Mouse (Mus musculus) kidney, postnatal 0 days (tissue): ENCODE measurements at regions not wholly inside any gene's neighbourhood (a gene's known extent, or its start where the extent isn't known, plus 50 kb on each side); places are given as distances from the start of the nearest gene placed in this dataset.

Experiments used
- ATAC-seq: fragments of 200-750 bp; cut with Nextera tagmentation; replicated peaks from 2 replicates; pipeline ENCODE4 v1.8.0; 2017; ENCODE audit warnings: low read depth, moderate number of reproducible peaks, moderate TSS enrichment, moderate library complexity; ENCODE audit not compliant: low FRiP score
- DNase-seq: peaks from one replicate; pipeline ENCODE4 v3.0.0-alpha.2; 2016; ENCODE audit warnings: low spot score
- H3K27ac ChIP-seq: fragments of 300-500 bp; sonication (generic); 2 replicates; pipeline ENCODE4 v1.5.1; 2014; ENCODE audit warnings: mild to moderate bottlenecking
- H3K27me3 ChIP-seq: fragments of 300-500 bp; sonication (generic); 2 replicates; pipeline ENCODE4 v1.6.1; 2014; ENCODE audit warnings: low read length, mixed read lengths; ENCODE audit not compliant: insufficient read depth
- H3K36me3 ChIP-seq: fragments of 300-500 bp; sonication (generic); 2 replicates; pipeline ENCODE4 v1.6.1; 2014; ENCODE audit warnings: low read length, mixed read lengths; ENCODE audit not compliant: insufficient read depth
- H3K4me1 ChIP-seq: fragments of 300-500 bp; sonication (generic); replicated peaks from 2 replicates; pipeline ENCODE4 v1.6.1; 2014; ENCODE audit warnings: antibody characterized with exemption, low read length, mixed read lengths; ENCODE audit not compliant: insufficient read depth
- H3K4me2 ChIP-seq: fragments of 300-500 bp; sonication (generic); 2 replicates; pipeline ENCODE4 v1.6.1; 2014; ENCODE audit warnings: mild to moderate bottlenecking, low read length, moderate library complexity, mixed read lengths
- H3K4me3 ChIP-seq: fragments of 300-500 bp; sonication (generic); replicated peaks from 2 replicates; pipeline ENCODE4 v1.5.1; 2014; ENCODE audit warnings: low read depth, low read length
- H3K9ac ChIP-seq: fragments of 300-500 bp; sonication (generic); 2 replicates; pipeline ENCODE4 v1.6.1; 2014; ENCODE audit warnings: low read depth, low read length
- H3K9me3 ChIP-seq: fragments of 300-500 bp; sonication (generic); replicated peaks from 2 replicates; pipeline ENCODE4 v1.6.1; 2016; ENCODE audit warnings: low read length, inconsistent platforms, mixed read lengths
- CTCF ChIP-seq: IDR thresholded peaks from 2 replicates; pipeline ENCODE4 v1.5.1; 2016; ENCODE audit warnings: antibody characterized with exemption, low read depth, mild to moderate bottlenecking, moderate library complexity
- WGBS: fragments of 180-500 bp; shearing (Covaris S2); extraction: QIAGEN DNeasy Blood & Tissue Kit; methylation state at CpG from one replicate; pipeline ENCODE4 v1.1.7; 2014; 5-methylcytosine and 5-hydroxymethylcytosine counted together

DNA sequence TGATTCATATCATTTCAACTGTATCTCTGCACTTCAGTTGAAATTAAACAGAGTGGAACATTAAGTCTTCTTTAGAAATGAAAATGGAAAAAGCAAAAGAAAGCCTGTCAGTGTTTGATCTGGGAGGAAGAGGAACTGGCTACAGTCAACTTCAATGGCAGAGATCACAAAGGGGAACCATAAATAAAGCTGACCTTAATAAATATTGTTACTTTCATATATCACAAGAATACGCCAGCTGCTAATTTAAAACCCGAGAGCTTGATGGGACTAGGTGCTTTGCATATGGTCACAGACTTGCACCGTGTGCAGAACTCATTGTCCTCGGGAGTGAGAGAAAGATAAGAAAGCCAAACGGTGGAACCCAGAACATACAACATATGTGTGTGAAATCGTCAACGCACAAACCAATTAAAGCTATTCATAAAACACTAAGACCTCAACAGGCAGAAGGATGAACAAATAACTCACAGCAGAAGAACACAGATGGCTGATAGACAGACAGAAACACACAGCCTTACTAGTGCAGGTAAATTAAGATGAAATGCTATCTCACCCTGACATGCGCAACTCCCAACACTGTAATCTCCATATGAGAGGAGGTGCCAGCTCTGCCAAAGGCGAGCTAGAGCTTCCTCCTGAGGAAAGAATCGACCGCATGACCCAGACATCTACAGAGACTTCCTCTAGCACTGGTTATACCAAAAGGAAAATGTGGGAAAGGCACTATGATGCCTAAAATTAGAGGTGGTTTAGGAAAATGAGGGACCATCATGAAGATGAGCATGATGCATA lies 189.9 kb downstream of the Hlx start:
- Histone ChIP-seq H3K4me2 (no peak overlapping the region), H3K9ac (no peak overlapping the region), H3K9me3 (no peaks in the 10 kb centered on the region), H3K4me3 (no peak overlapping the region), H3K36me3 (no peaks in the 10 kb centered on the region), H3K27me3 (no peaks in the 10 kb centered on the region), H3K4me1 (no peaks in the 10 kb centered on the region), H3K27ac (no peak overlapping the region)
- DNase-seq: no peak
- no peak for TF ChIP-seq CTCF
- 67% methylated on average over 11 of the region's 11 CpGs for WGBS
- no peak for ATAC-seq

DNA sequence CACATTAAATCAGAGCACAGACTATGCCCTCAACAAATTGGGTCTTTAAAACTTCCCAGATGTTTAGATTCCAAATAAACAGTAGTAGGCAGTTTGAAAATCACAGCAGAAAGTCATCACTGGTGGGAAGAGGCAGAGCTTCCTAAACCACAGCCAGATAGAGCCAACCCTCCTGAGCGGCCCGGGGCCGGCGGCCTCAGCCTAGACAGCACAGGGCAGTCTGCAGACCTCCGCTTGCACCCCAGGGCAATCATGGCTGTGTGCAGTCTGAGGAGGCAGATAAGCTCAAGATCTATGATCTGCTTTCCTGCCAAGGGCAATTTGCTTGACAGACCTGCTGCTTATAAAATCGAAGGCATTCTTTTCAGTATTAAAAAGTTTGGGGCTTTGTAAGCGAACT lies 192.6 kb downstream of the Hlx start:
- no peak overlapping the region for H3K9ac ChIP-seq
- no peaks in the 10 kb centered on the region; the same call in 1 of the 2 replicates for H3K27me3 ChIP-seq
- H3K4me3 ChIP-seq: no peak overlapping the region
- H3K4me2 ChIP-seq: no peak overlapping the region
- H3K36me3 ChIP-seq: no peaks in the 10 kb centered on the region
- 54% methylated on average over 7 of the region's 7 CpGs for WGBS
- ATAC-seq: no peak
- H3K4me1 ChIP-seq: no peaks in the 10 kb centered on the region
- no peak for TF ChIP-seq CTCF
- no peaks in the 10 kb centered on the region for H3K9me3 ChIP-seq
- no peak for DNase-seq
- H3K27ac ChIP-seq: no peak overlapping the region

DNA sequence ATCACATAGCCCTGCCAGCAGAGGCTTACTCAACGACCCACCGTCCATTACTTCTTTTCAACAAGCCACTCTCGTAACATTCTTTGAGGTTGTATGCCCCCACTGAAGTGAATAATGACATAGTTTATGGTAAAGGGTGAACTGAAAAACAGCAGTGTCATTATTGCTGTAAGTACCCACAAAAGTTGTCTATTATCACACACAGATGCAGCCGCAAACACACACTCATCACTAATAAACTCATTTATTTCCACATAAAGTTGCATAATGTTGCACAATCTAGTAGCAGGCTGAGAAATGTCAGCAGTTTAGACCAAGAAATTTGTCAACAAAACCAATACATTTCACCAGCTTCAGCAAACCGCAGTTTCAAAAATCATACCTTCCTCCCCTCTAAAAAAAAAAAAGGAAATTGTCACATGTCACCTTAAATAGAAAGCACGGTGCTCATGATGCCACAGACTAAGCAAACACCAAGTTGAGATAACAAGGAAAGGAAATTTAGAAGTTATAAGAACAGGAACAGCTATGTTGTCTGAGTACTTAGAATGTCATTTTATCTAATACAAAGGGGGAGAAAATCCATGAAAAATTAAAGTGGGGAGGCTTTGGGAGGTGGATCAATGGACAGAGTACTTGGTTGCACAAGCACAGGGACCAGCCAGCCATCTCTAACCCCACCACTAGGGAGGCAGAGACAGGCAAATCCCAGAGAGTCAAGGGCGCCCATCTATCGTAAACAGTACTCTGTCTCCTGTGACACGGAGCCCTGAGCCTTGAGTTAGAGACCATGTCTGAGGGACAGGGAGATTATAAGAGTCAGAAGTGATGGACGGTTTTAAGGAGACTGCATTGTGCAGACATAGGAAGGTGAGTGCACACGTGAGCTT lies 195.9 kb downstream of the Hlx start:
- Histone ChIP-seq H3K9ac (no peak overlapping the region), H3K4me1 (no peaks in the 10 kb centered on the region), H3K27ac (no peak overlapping the region), H3K9me3 (no peaks in the 10 kb centered on the region), H3K4me3 (no peak overlapping the region), H3K36me3 (no peaks in the 10 kb centered on the region), H3K4me2 (no peak overlapping the region), H3K27me3 (no peaks in the 10 kb centered on the region; the same call in 1 of the 2 replicates)
- ATAC-seq: no peak
- DNase-seq: no peak
- no peak for TF ChIP-seq CTCF
- WGBS: 75% methylated on average over 11 of the region's 11 CpGs

DNA sequence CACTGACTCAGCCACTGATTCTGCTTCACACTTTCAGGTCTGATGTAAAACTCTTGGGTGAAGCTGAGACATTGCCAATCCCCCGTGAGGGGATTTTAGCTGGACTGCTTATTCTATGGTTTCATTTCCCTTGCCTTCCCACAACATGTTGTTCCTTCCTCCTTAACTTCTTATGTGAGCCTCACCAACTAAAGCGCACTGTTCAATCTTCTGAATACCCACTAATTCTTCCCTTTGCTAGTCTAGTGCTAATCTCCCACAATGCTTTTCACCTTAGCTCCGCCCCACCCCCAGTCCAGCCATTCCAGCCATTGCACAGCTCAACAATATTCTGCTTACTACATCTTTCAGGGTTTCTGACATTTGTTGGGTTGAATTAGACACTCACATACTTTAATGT lies 196.7 kb downstream of the Hlx start:
- Histone ChIP-seq H3K4me3 (no peak overlapping the region), H3K9me3 (no peaks in the 10 kb centered on the region), H3K4me2 (no peak overlapping the region), H3K27me3 (no peaks in the 10 kb centered on the region; the same call in 1 of the 2 replicates), H3K27ac (no peak overlapping the region), H3K4me1 (no peaks in the 10 kb centered on the region), H3K36me3 (no peaks in the 10 kb centered on the region), H3K9ac (no peak overlapping the region)
- TF ChIP-seq CTCF: no peak
- DNase-seq (no peak), ATAC-seq (no peak)
- 92% methylated on average over 3 of the region's 3 CpGs for WGBS

DNA sequence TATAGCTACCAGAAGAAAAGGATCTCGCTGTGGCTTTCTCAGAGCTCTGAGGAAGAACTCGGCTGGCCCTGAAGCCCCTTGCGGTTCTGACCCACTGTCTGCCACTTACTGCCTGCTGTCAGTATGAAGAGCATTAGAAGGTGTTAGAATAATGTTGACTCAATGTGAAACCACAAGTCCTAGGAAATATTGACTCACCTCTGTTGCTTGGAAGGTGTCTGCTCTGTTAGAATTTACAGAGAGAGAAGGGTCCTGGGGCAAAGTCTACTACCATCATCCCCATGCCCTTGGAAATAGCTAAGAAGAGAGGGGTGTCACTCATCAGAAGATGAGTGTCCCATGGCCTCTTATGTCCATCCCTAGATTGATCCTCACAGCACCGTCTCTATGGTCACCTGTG lies 197.9 kb downstream of the Hlx start:
- ATAC-seq (no peak), DNase-seq (no peak)
- Histone ChIP-seq H3K9ac (no peak overlapping the region), H3K4me2 (no peak overlapping the region), H3K9me3 (no peaks in the 10 kb centered on the region), H3K4me1 (no peaks in the 10 kb centered on the region), H3K27me3 (no peaks in the 10 kb centered on the region; the same call in 1 of the 2 replicates), H3K36me3 (no peaks in the 10 kb centered on the region), H3K4me3 (no peak overlapping the region), H3K27ac (no peak overlapping the region)
- 92% methylated on average over 4 of the region's 4 CpGs for WGBS
- no peak for TF ChIP-seq CTCF

DNA sequence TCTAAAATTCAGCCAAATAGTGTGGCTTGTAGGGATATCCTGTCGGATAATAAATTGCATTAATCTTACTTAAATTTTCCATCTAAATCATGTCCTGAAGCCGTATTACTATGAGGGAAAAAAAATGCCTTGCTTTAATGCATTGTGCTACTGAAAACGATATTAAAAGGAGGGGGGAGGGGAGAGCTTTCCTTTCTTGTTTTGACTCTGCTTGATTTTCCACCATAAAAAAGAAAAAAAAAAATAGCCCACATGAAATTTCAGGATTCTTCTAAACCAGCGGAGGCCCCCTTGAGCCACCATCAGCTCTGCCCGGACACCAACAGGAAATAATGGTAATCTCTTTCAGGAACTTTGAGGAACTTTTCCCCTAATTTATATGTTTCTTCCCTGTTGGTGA lies 198.5 kb downstream of the Hlx start:
- H3K27ac ChIP-seq: no peak overlapping the region
- no peak overlapping the region for H3K9ac ChIP-seq
- no peaks in the 10 kb centered on the region for H3K9me3 ChIP-seq
- H3K27me3 ChIP-seq: no peaks in the 10 kb centered on the region; the same call in 1 of the 2 replicates
- no peak for TF ChIP-seq CTCF
- no peak for DNase-seq
- 27% methylated on average over 5 of the region's 5 CpGs for WGBS
- no peak for ATAC-seq
- H3K36me3 ChIP-seq: no peaks in the 10 kb centered on the region
- H3K4me3 ChIP-seq: no peak overlapping the region
- H3K4me1 ChIP-seq: no peaks in the 10 kb centered on the region
- no peak overlapping the region for H3K4me2 ChIP-seq
